Mouse (Mus musculus): ENCODE results near the gene Tnr. TPM values are rescaled to one million over a fixed set of nuclear protein-coding genes. Genes with fewer than 3 reads are reported as not detected.

Tnr gene
- polyA plus RNA-seq, 1 experiment from 2014 or later = 1.7 TPM

DNA sequence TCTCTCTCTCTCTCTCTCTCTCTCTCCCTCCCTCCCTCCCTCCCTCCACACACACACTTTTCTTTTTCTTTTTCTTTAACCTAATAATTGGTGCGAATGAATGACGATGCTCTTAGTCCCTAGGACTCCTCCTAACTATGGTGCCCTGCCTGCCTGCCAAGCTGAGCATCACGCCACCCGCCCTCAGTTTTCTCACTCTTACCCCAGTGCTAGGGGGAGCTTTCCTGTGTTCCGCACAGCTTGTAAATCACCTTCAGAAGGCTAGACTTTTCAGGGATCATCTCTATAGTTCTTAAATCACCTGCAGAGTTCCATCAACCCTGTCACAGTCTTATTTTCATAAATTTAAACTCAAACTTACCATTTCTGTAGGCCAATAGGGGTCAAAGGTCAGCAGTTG lies 200.2 kb downstream of the Tnr start:
- Histone ChIP-seq H3K27me3 (replicated peaks; ENCODE audit: control insufficient read depth, insufficient read depth, low read length) (no peaks in the 10 kb centered on the region), H3K4me1 (replicated peaks; ENCODE audit: control insufficient read depth, insufficient read depth, low read length) (no peaks in the 10 kb centered on the region), H3K36me3 (ENCODE audit: control insufficient read depth, insufficient read depth, low read length) (no peaks in the 10 kb centered on the region), H3K9me3 (ENCODE audit: control insufficient read depth, low read length) (no peaks in the 10 kb centered on the region), H3K27ac (ENCODE audit: low read depth) (no peak overlapping the region), H3K4me3 (ENCODE audit: low read depth, low read length) (no peak overlapping the region), H3K4me2 (ENCODE audit: low read length) (no peak overlapping the region), H3K9ac (ENCODE audit: low read length) (no peak overlapping the region)
- 96% methylated on average over 5 of the region's 5 CpGs for WGBS
- no peak for DNase-seq (ENCODE audit: low spot score)
- ATAC-seq (replicated peaks; ENCODE audit: low FRiP score, low TSS enrichment, low read depth) = no peak

DNA sequence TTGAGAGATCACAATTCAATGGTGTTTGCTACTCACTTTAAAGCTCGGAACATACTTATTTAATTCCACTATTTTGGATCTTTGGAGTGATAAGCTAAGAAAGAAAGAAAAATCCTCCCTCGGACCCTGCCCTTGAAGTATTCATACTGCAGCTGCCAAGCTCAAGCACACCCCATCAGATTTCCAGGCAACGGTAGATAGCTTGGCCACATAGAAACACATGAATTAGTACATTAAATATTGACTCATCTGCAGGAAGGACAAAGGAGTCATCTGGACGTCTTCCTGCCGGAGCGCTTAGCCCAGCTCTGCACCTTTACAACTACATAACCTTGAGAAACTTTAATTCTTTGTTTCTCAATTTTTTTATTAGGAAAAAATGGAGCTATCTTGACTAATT lies 205.7 kb downstream of the Tnr start:
- WGBS = 80% methylated on average over 6 of the region's 6 CpGs
- ATAC-seq (replicated peaks; ENCODE audit: low FRiP score, low TSS enrichment, low read depth) = no peak

GRCm38 (mm10) chr1:159730826-159731225 lies 207.3 kb downstream of the Tnr start:
- DNase-seq (ENCODE audit: low spot score) (no peak), ATAC-seq (replicated peaks; ENCODE audit: low FRiP score, low TSS enrichment, low read depth) (no peak)
- H3K9ac ChIP-seq (ENCODE audit: low read length) = no peak overlapping the region
- H3K4me3 ChIP-seq (ENCODE audit: low read depth, low read length) = no peak overlapping the region
- H3K27ac ChIP-seq (ENCODE audit: low read depth) = no peak overlapping the region
- H3K4me2 ChIP-seq (ENCODE audit: low read length) = no peak overlapping the region
- 66% methylated on average over 4 of the region's 4 CpGs for WGBS
- H3K4me1 ChIP-seq (replicated peaks; ENCODE audit: control insufficient read depth, insufficient read depth, low read length) = no peaks in the 10 kb centered on the region
- H3K36me3 ChIP-seq (ENCODE audit: control insufficient read depth, insufficient read depth, low read length) = no peaks in the 10 kb centered on the region
- H3K27me3 ChIP-seq (replicated peaks; ENCODE audit: control insufficient read depth, insufficient read depth, low read length) = no peaks in the 10 kb centered on the region
- H3K9me3 ChIP-seq (ENCODE audit: control insufficient read depth, low read length) = no peaks in the 10 kb centered on the region

More for the DNA sequence above, 205.7 kb downstream of the Tnr start:
- Histone ChIP-seq H3K27ac (ENCODE audit: low read depth) (no peak overlapping the region), H3K9ac (ENCODE audit: low read length) (no peak overlapping the region), H3K4me2 (ENCODE audit: low read length) (no peak overlapping the region), H3K36me3 (ENCODE audit: control insufficient read depth, insufficient read depth, low read length) (no peaks in the 10 kb centered on the region), H3K27me3 (replicated peaks; ENCODE audit: control insufficient read depth, insufficient read depth, low read length) (no peaks in the 10 kb centered on the region), H3K9me3 (ENCODE audit: control insufficient read depth, low read length) (no peaks in the 10 kb centered on the region), H3K4me3 (ENCODE audit: low read depth, low read length) (no peak overlapping the region), H3K4me1 (replicated peaks; ENCODE audit: control insufficient read depth, insufficient read depth, low read length) (no peaks in the 10 kb centered on the region)
- no peak for DNase-seq (ENCODE audit: low spot score)

GRCm38 (mm10) chr1:159735099-159735498 lies 211.5 kb downstream of the Tnr start:
- Histone ChIP-seq H3K36me3 (ENCODE audit: control insufficient read depth, insufficient read depth, low read length) (no peaks in the 10 kb centered on the region), H3K4me1 (replicated peaks; ENCODE audit: control insufficient read depth, insufficient read depth, low read length) (no peaks in the 10 kb centered on the region), H3K27ac (ENCODE audit: low read depth) (no peak overlapping the region), H3K27me3 (replicated peaks; ENCODE audit: control insufficient read depth, insufficient read depth, low read length) (no peaks in the 10 kb centered on the region), H3K4me2 (ENCODE audit: low read length) (no peak overlapping the region), H3K9me3 (ENCODE audit: control insufficient read depth, low read length) (no peaks in the 10 kb centered on the region), H3K4me3 (ENCODE audit: low read depth, low read length) (no peak overlapping the region), H3K9ac (ENCODE audit: low read length) (no peak overlapping the region)
- DNase-seq (ENCODE audit: low spot score) = no peak
- WGBS = 89% methylated on average over 3 of the region's 3 CpGs
- ATAC-seq (replicated peaks; ENCODE audit: low FRiP score, low TSS enrichment, low read depth) = no peak

- WGBS = 63% methylated on average over 3 of the region's 3 CpGs
- no peak overlapping the region for H3K4me3 ChIP-seq (ENCODE audit: low read depth, low read length)
- no peak for ATAC-seq (replicated peaks; ENCODE audit: low FRiP score, low TSS enrichment, low read depth)
- no peaks in the 10 kb centered on the region for H3K9me3 ChIP-seq (ENCODE audit: control insufficient read depth, low read length)
- no peak overlapping the region for H3K4me2 ChIP-seq (ENCODE audit: low read length)
- H3K9ac ChIP-seq (ENCODE audit: low read length) = no peak overlapping the region
- 0 out of 2 replicates have a peak, but pooled peaks cover 4% of the 10 kb centered on the region for H3K4me1 ChIP-seq (replicated peaks; ENCODE audit: control insufficient read depth, insufficient read depth, low read length)
- no peaks in the 10 kb centered on the region for H3K36me3 ChIP-seq (ENCODE audit: control insufficient read depth, insufficient read depth, low read length)
- no peaks in the 10 kb centered on the region for H3K27me3 ChIP-seq (replicated peaks; ENCODE audit: control insufficient read depth, insufficient read depth, low read length)
- no peak for DNase-seq (ENCODE audit: low spot score)
- no peak overlapping the region for H3K27ac ChIP-seq (ENCODE audit: low read depth)
These were observed 215.9 kb downstream of the Tnr start for GRCm38 (mm10) chr1:159739478-159739877.

- ATAC-seq (replicated peaks; ENCODE audit: low FRiP score, low TSS enrichment, low read depth) = no peak
- Histone ChIP-seq H3K27me3 (replicated peaks; ENCODE audit: control insufficient read depth, insufficient read depth, low read length) (no peaks in the 10 kb centered on the region), H3K36me3 (ENCODE audit: control insufficient read depth, insufficient read depth, low read length) (no peaks in the 10 kb centered on the region), H3K27ac (ENCODE audit: low read depth) (no peak overlapping the region), H3K9me3 (ENCODE audit: control insufficient read depth, low read length) (no peaks in the 10 kb centered on the region), H3K4me1 (replicated peaks; ENCODE audit: control insufficient read depth, insufficient read depth, low read length) (0 out of 2 replicates have a peak, but pooled peaks cover 4% of the 10 kb centered on the region), H3K4me3 (ENCODE audit: low read depth, low read length) (no peak overlapping the region), H3K9ac (ENCODE audit: low read length) (no peak overlapping the region), H3K4me2 (ENCODE audit: low read length) (no peak overlapping the region)
- 72% methylated on average over 3 of the region's 3 CpGs for WGBS
- no peak for DNase-seq (ENCODE audit: low spot score)
These were observed 217.9 kb downstream of the Tnr start for GRCm38 (mm10) chr1:159741237-159742002.

DNA sequence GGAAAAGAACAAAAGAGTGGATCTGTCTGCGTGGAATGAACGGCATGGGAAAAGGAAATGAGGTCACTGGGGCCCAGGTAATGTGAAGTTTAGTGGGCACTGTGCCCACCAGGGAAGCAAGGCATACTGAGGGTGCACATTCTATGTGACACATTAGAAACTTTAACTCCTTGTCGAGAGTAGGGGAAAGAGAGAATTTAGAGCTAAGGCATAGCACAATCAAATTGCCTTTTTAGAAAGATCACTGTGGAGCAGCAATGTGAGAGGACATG lies 218.4 kb downstream of the Tnr start:
- Histone ChIP-seq H3K9ac (ENCODE audit: low read length) (no peak overlapping the region), H3K4me1 (replicated peaks; ENCODE audit: control insufficient read depth, insufficient read depth, low read length) (0 out of 2 replicates have a peak, but pooled peaks cover 4% of the 10 kb centered on the region), H3K9me3 (ENCODE audit: control insufficient read depth, low read length) (no peaks in the 10 kb centered on the region), H3K27ac (ENCODE audit: low read depth) (no peak overlapping the region), H3K4me3 (ENCODE audit: low read depth, low read length) (no peak overlapping the region), H3K36me3 (ENCODE audit: control insufficient read depth, insufficient read depth, low read length) (no peaks in the 10 kb centered on the region), H3K4me2 (ENCODE audit: low read length) (no peak overlapping the region), H3K27me3 (replicated peaks; ENCODE audit: control insufficient read depth, insufficient read depth, low read length) (no peaks in the 10 kb centered on the region)
- DNase-seq (ENCODE audit: low spot score) = no peak
- WGBS = 54% methylated on average over 3 of the region's 3 CpGs
- ATAC-seq (replicated peaks; ENCODE audit: low FRiP score, low TSS enrichment, low read depth) = no peak

GRCm38 (mm10) chr1:159743744-159744253 lies 220.2 kb downstream of the Tnr start:
- 91% methylated on average over 2 of the region's 2 CpGs for WGBS
- ATAC-seq (replicated peaks; ENCODE audit: low FRiP score, low TSS enrichment, low read depth) = no peak
- 0 out of 2 replicates have a peak, but pooled peaks cover 4% of the 10 kb centered on the region for H3K4me1 ChIP-seq (replicated peaks; ENCODE audit: control insufficient read depth, insufficient read depth, low read length)

GRCm38 (mm10) chr1:159745311-159745710 lies 221.7 kb downstream of the Tnr start:
- ATAC-seq (replicated peaks; ENCODE audit: low FRiP score, low TSS enrichment, low read depth) = no peak
- no peak overlapping the region for H3K4me2 ChIP-seq (ENCODE audit: low read length)
- H3K9ac ChIP-seq (ENCODE audit: low read length) = no peak overlapping the region
- H3K4me1 ChIP-seq (replicated peaks; ENCODE audit: control insufficient read depth, insufficient read depth, low read length) = 0 out of 2 replicates have a peak, but pooled peaks cover 4% of the 10 kb centered on the region
- H3K36me3 ChIP-seq (ENCODE audit: control insufficient read depth, insufficient read depth, low read length) = no peaks in the 10 kb centered on the region
- no peak for DNase-seq (ENCODE audit: low spot score)
- H3K9me3 ChIP-seq (ENCODE audit: control insufficient read depth, low read length) = no peaks in the 10 kb centered on the region
- 44% methylated on average over 2 of the region's 2 CpGs for WGBS
- no peaks in the 10 kb centered on the region for H3K27me3 ChIP-seq (replicated peaks; ENCODE audit: control insufficient read depth, insufficient read depth, low read length)
- H3K4me3 ChIP-seq (ENCODE audit: low read depth, low read length) = no peak overlapping the region
- no peak overlapping the region for H3K27ac ChIP-seq (ENCODE audit: low read depth)

More at GRCm38 (mm10) chr1:159743744-159744253, 220.2 kb downstream of the Tnr start:
- no peaks in the 10 kb centered on the region for H3K9me3 ChIP-seq (ENCODE audit: control insufficient read depth, low read length)
- no peak overlapping the region for H3K27ac ChIP-seq (ENCODE audit: low read depth)
- H3K4me2 ChIP-seq (ENCODE audit: low read length) = no peak overlapping the region
- no peak overlapping the region for H3K9ac ChIP-seq (ENCODE audit: low read length)
- no peak overlapping the region for H3K4me3 ChIP-seq (ENCODE audit: low read depth, low read length)
- no peaks in the 10 kb centered on the region for H3K27me3 ChIP-seq (replicated peaks; ENCODE audit: control insufficient read depth, insufficient read depth, low read length)
- H3K36me3 ChIP-seq (ENCODE audit: control insufficient read depth, insufficient read depth, low read length) = no peaks in the 10 kb centered on the region
- no peak for DNase-seq (ENCODE audit: low spot score)

All from intestine, embryonic 14.5 days (tissue).